ENCODE assay signal across 24 mouse cellular contexts in the genomic region with DNA sequence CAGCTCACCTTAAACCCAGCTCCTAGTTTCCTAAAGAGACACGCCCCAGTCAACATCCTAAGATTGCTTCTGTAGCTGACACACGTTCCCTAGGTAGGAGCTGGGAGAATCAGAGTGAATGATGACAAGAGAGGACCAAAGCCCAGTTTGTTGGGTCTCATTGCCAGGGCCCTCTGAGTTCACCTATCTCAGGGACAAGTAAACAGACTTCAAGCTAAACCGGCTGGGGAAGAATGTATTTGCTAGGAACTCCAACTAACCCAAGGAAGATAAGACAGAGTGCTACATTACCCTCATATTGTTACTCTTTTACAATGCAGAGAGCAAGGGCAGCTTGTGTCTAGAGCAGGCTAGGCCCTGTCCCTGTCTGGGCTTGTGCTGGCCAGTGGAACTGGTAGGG. TPM values are rescaled to one million over a fixed set of nuclear protein-coding genes. Genes with fewer than 3 reads are reported as not detected.
DNase-seq lines count a peak whose midpoint lies in the region; ATAC-seq and TF ChIP-seq lines count a peak whose summit lies in the region.
"Had no signal": no experiment of that assay in that cellular context is flagged by ENCODE, and none has a peak within 500 bp of the region (broad histone marks: within the 10 kb centered on the region; RNA-seq: fewer than 3 reads in every experiment).

No protein-coding gene starts in this region.

- no peaks in the 10 kb centered on the region for H3K36me3 ChIP-seq in hindbrain, embryonic 11.5 days (ENCODE audit: control insufficient read depth, insufficient read depth, low read length)
- H3K36me3 ChIP-seq in hindbrain, postnatal 0 days (ENCODE audit: insufficient read depth, low read length): no peaks in the 10 kb centered on the region
- no peaks in the 10 kb centered on the region for H3K36me3 ChIP-seq in midbrain, embryonic 13.5 days
- no peaks in the 10 kb centered on the region for H3K36me3 ChIP-seq in midbrain, postnatal 0 days (ENCODE audit: insufficient read depth, low read length)
- no peaks in the 10 kb centered on the region for H3K36me3 ChIP-seq in forebrain, embryonic 14.5 days (ENCODE audit: control insufficient read depth, insufficient read depth, low read length)
- H3K36me3 ChIP-seq: limb, embryonic 13.5 days; liver, embryonic 13.5 days; neural tube, embryonic 12.5 days had no signal

- DNase-seq in hindbrain, embryonic 11.5 days (ENCODE audit: low spot score): peak; percentile 54
- no peak for DNase-seq in hindbrain, postnatal 0 days (ENCODE audit: low spot score)
- DNase-seq in midbrain, postnatal 0 days (ENCODE audit: low spot score): no peak
- no peak for DNase-seq in forebrain, embryonic 14.5 days (ENCODE audit: low spot score)
- DNase-seq in lung, postnatal 36 days: peak; percentile 56
- no peak for DNase-seq in cerebellum, postnatal 25 days
- DNase-seq: adrenal gland, postnatal 36 days; B cell, adult 2 months; cerebellum, adult 18-20 months; gastrocnemius, postnatal 36 days; kidney, postnatal 4 days; layer of hippocampus, adult 9-11 months; liver, embryonic 13.5 days; thymus, postnatal 25 days had no signal

- H3K27ac ChIP-seq in hindbrain, embryonic 11.5 days (ENCODE audit: low read depth, low read length): no peak overlapping the region
- no peak overlapping the region for H3K27ac ChIP-seq in hindbrain, postnatal 0 days
- 0 out of 2 replicates have a peak overlapping the region, but pooled peaks have one; percentile 7 for H3K27ac ChIP-seq in midbrain, embryonic 13.5 days
- H3K27ac ChIP-seq in midbrain, postnatal 0 days (ENCODE audit: low read depth, low read length): no peak overlapping the region
- H3K27ac ChIP-seq in forebrain, embryonic 14.5 days (ENCODE audit: low read depth, low read length): peak overlapping the region; percentile 21; the same call in 1 of the 2 replicates
- H3K27ac ChIP-seq: limb, embryonic 13.5 days; liver, embryonic 13.5 days; neural tube, embryonic 12.5 days had no signal

- H3K4me3 ChIP-seq in hindbrain, embryonic 11.5 days (ENCODE audit: low read depth, low read length): no peak overlapping the region
- no peak overlapping the region for H3K4me3 ChIP-seq in hindbrain, postnatal 0 days (ENCODE audit: low read length)
- H3K4me3 ChIP-seq in midbrain, embryonic 13.5 days (replicated peaks): 0 out of 2 replicates have a peak overlapping the region, but pooled peaks have one; percentile 22
- no peak overlapping the region for H3K4me3 ChIP-seq in midbrain, postnatal 0 days (ENCODE audit: low read depth, low read length)
- H3K4me3 ChIP-seq in forebrain, embryonic 14.5 days (ENCODE audit: low read depth, low read length): 0 out of 2 replicates have a peak overlapping the region, but pooled peaks have one; percentile 6
- H3K4me3 ChIP-seq: limb, embryonic 13.5 days; liver, embryonic 13.5 days; neural tube, embryonic 12.5 days had no signal

- H3K4me2 ChIP-seq in hindbrain, embryonic 11.5 days (replicated peaks; ENCODE audit: low read depth, low read length): no peak overlapping the region
- H3K4me2 ChIP-seq in hindbrain, postnatal 0 days (ENCODE audit: low read depth, low read length): no peak overlapping the region
- peak overlapping the region; percentile 23 for H3K4me2 ChIP-seq in midbrain, embryonic 13.5 days (replicated peaks)
- H3K4me2 ChIP-seq in midbrain, postnatal 0 days (ENCODE audit: low read depth, low read length, poor library complexity, severe bottlenecking): no peak overlapping the region
- peak overlapping the region; percentile 37 for H3K4me2 ChIP-seq in forebrain, embryonic 14.5 days (ENCODE audit: low read length)
- H3K4me2 ChIP-seq: limb, embryonic 13.5 days; liver, embryonic 13.5 days; neural tube, embryonic 12.5 days had no signal

- no peak for ATAC-seq in hindbrain, embryonic 11.5 days (ENCODE audit: low FRiP score)
- no peak for ATAC-seq in hindbrain, postnatal 0 days
- ATAC-seq in midbrain, embryonic 13.5 days: no peak
- no peak for ATAC-seq in midbrain, postnatal 0 days (ENCODE audit: low FRiP score)
- no peak for ATAC-seq in forebrain, embryonic 14.5 days
- ATAC-seq in erythroblast, adult 5-6 weeks (replicated peaks; ENCODE audit: low FRiP score, poor library complexity, severe bottlenecking): no peak
- ATAC-seq: inflammation-experienced regulatory T-cells, adult 6 months had no signal

- no peak overlapping the region for H3K9ac ChIP-seq in hindbrain, embryonic 11.5 days (ENCODE audit: low read depth, low read length)
- no peak overlapping the region for H3K9ac ChIP-seq in hindbrain, postnatal 0 days (replicated peaks; ENCODE audit: low read length)
- no peak overlapping the region for H3K9ac ChIP-seq in midbrain, embryonic 13.5 days (replicated peaks)
- H3K9ac ChIP-seq in midbrain, postnatal 0 days (replicated peaks; ENCODE audit: low read length, poor library complexity, severe bottlenecking): no peak overlapping the region
- peak overlapping the region; percentile 52; the same call in 1 of the 2 replicates for H3K9ac ChIP-seq in forebrain, embryonic 14.5 days (ENCODE audit: low read length)
- H3K9ac ChIP-seq: limb, embryonic 13.5 days; liver, embryonic 13.5 days; neural tube, embryonic 12.5 days had no signal

- no peak for TF ChIP-seq CTCF in hindbrain, postnatal 0 days (IDR thresholded peaks at IDR 0.05; ENCODE audit: low read depth)
- no peak for TF ChIP-seq CTCF in midbrain, postnatal 0 days (IDR thresholded peaks at IDR 0.05)

- no peaks in the 10 kb centered on the region for H3K9me3 ChIP-seq in hindbrain, embryonic 11.5 days (ENCODE audit: control insufficient read depth, low read length)
- H3K9me3 ChIP-seq in hindbrain, postnatal 0 days (ENCODE audit: low read length): no peaks in the 10 kb centered on the region
- no peaks in the 10 kb centered on the region for H3K9me3 ChIP-seq in midbrain, embryonic 13.5 days
- no peaks in the 10 kb centered on the region for H3K9me3 ChIP-seq in midbrain, postnatal 0 days (ENCODE audit: low read length)
- no peaks in the 10 kb centered on the region for H3K9me3 ChIP-seq in forebrain, embryonic 14.5 days (replicated peaks; ENCODE audit: control insufficient read depth, low read length)
- H3K9me3 ChIP-seq: limb, embryonic 13.5 days; liver, embryonic 13.5 days; neural tube, embryonic 12.5 days had no signal

- no peaks in the 10 kb centered on the region; the same call in 1 of the 2 replicates for H3K4me1 ChIP-seq in hindbrain, embryonic 11.5 days (replicated peaks; ENCODE audit: control insufficient read depth, insufficient read depth, low read length)
- no peaks in the 10 kb centered on the region for H3K4me1 ChIP-seq in hindbrain, postnatal 0 days (ENCODE audit: insufficient read depth, low read length)
- peaks cover 14% of the 10 kb centered on the region for H3K4me1 ChIP-seq in midbrain, embryonic 13.5 days (replicated peaks)
- H3K4me1 ChIP-seq in midbrain, postnatal 0 days (ENCODE audit: insufficient read depth, low read length): 0 out of 2 replicates have a peak, but pooled peaks cover 2% of the 10 kb centered on the region
- H3K4me1 ChIP-seq in forebrain, embryonic 14.5 days (ENCODE audit: control insufficient read depth, insufficient read depth, low read length): no peaks in the 10 kb centered on the region
- H3K4me1 ChIP-seq: liver, embryonic 13.5 days had no signal

- H3K27me3 ChIP-seq in hindbrain, embryonic 11.5 days (ENCODE audit: control insufficient read depth, insufficient read depth, low read length): peaks cover 91% of the 10 kb centered on the region
- peaks cover 90% of the 10 kb centered on the region for H3K27me3 ChIP-seq in hindbrain, postnatal 0 days (ENCODE audit: insufficient read depth, low read length)
- H3K27me3 ChIP-seq in midbrain, embryonic 13.5 days: peaks cover 94% of the 10 kb centered on the region
- peaks cover 87% of the 10 kb centered on the region for H3K27me3 ChIP-seq in midbrain, postnatal 0 days (ENCODE audit: insufficient read depth, low read length)
- peaks cover 89% of the 10 kb centered on the region for H3K27me3 ChIP-seq in forebrain, embryonic 14.5 days (replicated peaks; ENCODE audit: control insufficient read depth, insufficient read depth, low read length)

- 3% methylated on average over 3 of the region's 3 CpGs for WGBS in hindbrain, embryonic 11.5 days
- 1% methylated on average over 3 of the region's 3 CpGs for WGBS in hindbrain, postnatal 0 days
- 1% methylated on average over 3 of the region's 3 CpGs for WGBS in midbrain, embryonic 13.5 days
- WGBS in midbrain, postnatal 0 days: under 1% methylated on average over 3 of the region's 3 CpGs
- under 1% methylated on average over 3 of the region's 3 CpGs for WGBS in forebrain, embryonic 14.5 days

RNA-seq across cellular contexts. Expression of gene Nkx2-1, which starts 6.8 kb away (rescaled TPM):
- 0.11 and 0.29 TPM in 2 replicates for polyA plus RNA-seq in hindbrain, embryonic 11.5 days (2014; fragmentation: Nextera tagmentation; extraction: Ambion mirVana)
- 0.25 and 0.42 TPM in 2 replicates for total RNA-seq in hindbrain, postnatal 0 days (2014; rRNA removed)
- not detected in 2 replicates for polyA plus RNA-seq in hindbrain, postnatal 0 days (2015; fragmentation: Nextera tagmentation; extraction: Ambion mirVana)
- polyA plus RNA-seq in midbrain, embryonic 13.5 days (2015; fragmentation: Nextera tagmentation; extraction: Ambion mirVana): 6.2 and 9.2 TPM in 2 replicates
- total RNA-seq in midbrain, postnatal 0 days (2014; rRNA removed): 0.19 and 1.6 TPM in 2 replicates
- 5.1 and 7.6 TPM in 2 replicates for polyA plus RNA-seq in midbrain, postnatal 0 days (2015; fragmentation: Nextera tagmentation; extraction: Ambion mirVana)
- 13.9 and 15.9 TPM in 2 replicates for polyA plus RNA-seq in forebrain, embryonic 14.5 days (2014; fragmentation: Nextera tagmentation; extraction: Ambion mirVana)
- total RNA-seq in erythroblast, adult 5-6 weeks (2015; ENCODE audit: low replicate concordance): not detected in 2 replicates
- not detected in 2 replicates for total RNA-seq in erythroblast, adult 5-6 weeks (2017; ENCODE audit: low replicate concordance)
- total RNA-seq: adrenal gland, postnatal 36 days; gastrocnemius, postnatal 36 days; hematopoietic stem cell, adult 5-6 weeks; megakaryocyte progenitor cell, adult 5-6 weeks; monocyte, adult 5-6 weeks had no signal
- polyA plus RNA-seq: inflammation-experienced regulatory T-cells, adult 6 months; kidney, embryonic 14.5 days; limb, embryonic 13.5 days; liver, embryonic 13.5 days; neural tube, embryonic 12.5 days; testis, adult 2 months had no signal

Comparison
In these comparisons a context has a peak if more than half of its experiments do, and no peak if none do; other contexts are left out.
1. DNase-seq: peak in hindbrain, embryonic 11.5 days (single experiment) and lung, postnatal 36 days (single experiment); none in hindbrain, postnatal 0 days (single experiment), midbrain, postnatal 0 days (single experiment), forebrain, embryonic 14.5 days (single experiment) and cerebellum, postnatal 25 days (0 of 2).
2. H3K27ac ChIP-seq: peak in midbrain, embryonic 13.5 days (single experiment) and forebrain, embryonic 14.5 days (single experiment); none in hindbrain, embryonic 11.5 days (single experiment), hindbrain, postnatal 0 days (single experiment) and midbrain, postnatal 0 days (single experiment).
3. H3K4me2 ChIP-seq: peak in midbrain, embryonic 13.5 days (single experiment) and forebrain, embryonic 14.5 days (single experiment); none in hindbrain, embryonic 11.5 days (single experiment), hindbrain, postnatal 0 days (single experiment) and midbrain, postnatal 0 days (single experiment).
4. H3K4me3 ChIP-seq: peak in midbrain, embryonic 13.5 days (single experiment) and forebrain, embryonic 14.5 days (single experiment); none in hindbrain, embryonic 11.5 days (single experiment), hindbrain, postnatal 0 days (single experiment) and midbrain, postnatal 0 days (single experiment).